Mouse (Mus musculus): ENCODE results near the gene Rlf. TPM values are rescaled to one million over a fixed set of nuclear protein-coding genes. Genes with fewer than 3 reads are reported as not detected.
A peak's percentile ranks its signal among the peaks of the same experiment; 100 is the strongest.

Rlf gene
- polyA plus RNA-seq (2014; fragmentation: Nextera tagmentation; extraction: Ambion mirVana): 27.1 and 31.5 TPM in 2 replicates

DNA sequence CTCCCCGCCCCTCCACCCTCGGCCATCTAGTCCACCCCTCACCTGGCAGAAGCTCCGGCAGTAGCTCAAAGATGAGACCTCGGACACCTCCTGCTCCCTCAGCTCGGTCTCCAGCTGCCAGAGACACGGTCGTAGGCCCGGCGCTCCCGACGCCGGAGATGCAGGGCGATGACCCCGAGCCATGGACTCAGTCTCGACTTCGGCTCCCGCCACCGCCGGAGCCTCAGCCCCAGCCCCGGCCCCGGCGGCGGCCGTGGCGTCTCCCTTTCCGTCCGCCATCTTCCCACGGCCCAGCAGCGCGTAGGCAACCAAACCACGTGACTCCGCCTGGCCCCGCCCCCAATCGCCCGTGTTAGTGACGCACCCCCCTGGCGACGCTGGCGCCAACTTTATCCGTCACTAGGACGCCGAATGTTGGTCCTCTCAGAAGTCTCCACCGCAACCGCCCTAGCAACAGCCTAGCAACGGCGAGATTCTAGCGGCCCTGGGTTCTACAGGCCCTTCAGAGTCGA, at the start of gene Rlf:
Gene Rlf, minus strand, starts transcription at position 292 of the 512 bp plus-strand sequence.
- Histone ChIP-seq H3K4me3 (replicated peaks; ENCODE audit: low read depth, low read length) (peak within 1 kb of the TSS; percentile 89), H3K4me1 (ENCODE audit: control insufficient read depth, insufficient read depth, low read length) (peaks cover 20% of the 10 kb centered on the region), H3K9me3 (ENCODE audit: control insufficient read depth, low read length) (no peaks in the 10 kb centered on the region), H3K9ac (replicated peaks; ENCODE audit: low read length) (peak within 1 kb of the TSS; percentile 92), H3K4me2 (ENCODE audit: low read length) (peak within 1 kb of the TSS; percentile 86), H3K27me3 (ENCODE audit: control insufficient read depth, insufficient read depth, low read length) (no peaks in the 10 kb centered on the region), H3K36me3 (ENCODE audit: control insufficient read depth, insufficient read depth, low read length) (no peaks in the 10 kb centered on the region), H3K27ac (replicated peaks; ENCODE audit: low read depth, low read length) (peak within 1 kb of the TSS; percentile 95)
- DNase-seq (peak; percentile 100), ATAC-seq (ENCODE audit: low FRiP score, low TSS enrichment) (peak; percentile 98)
- WGBS: under 1% methylated on average over 48 of the region's 48 CpGs

DNA sequence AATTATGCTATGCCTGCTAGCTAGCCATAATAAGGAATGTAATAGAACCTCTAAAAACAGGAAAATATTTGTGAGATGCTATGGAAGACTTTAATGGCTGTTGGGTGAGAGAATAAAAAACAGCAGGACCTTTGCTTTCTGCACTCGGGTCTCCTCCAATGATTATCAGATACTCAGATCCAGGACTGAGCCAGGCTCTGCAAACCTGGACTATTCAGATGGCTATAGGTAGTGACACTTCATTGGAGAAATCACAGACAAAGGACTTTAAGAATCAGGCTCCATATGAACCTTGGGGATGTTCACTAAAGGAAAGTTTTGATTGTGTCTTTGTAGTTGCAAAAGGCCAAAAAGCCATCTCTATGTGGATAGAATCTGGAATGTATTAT, 26.7 kb upstream of the Rlf start:
- ATAC-seq (ENCODE audit: low FRiP score, low TSS enrichment): no peak

DNA sequence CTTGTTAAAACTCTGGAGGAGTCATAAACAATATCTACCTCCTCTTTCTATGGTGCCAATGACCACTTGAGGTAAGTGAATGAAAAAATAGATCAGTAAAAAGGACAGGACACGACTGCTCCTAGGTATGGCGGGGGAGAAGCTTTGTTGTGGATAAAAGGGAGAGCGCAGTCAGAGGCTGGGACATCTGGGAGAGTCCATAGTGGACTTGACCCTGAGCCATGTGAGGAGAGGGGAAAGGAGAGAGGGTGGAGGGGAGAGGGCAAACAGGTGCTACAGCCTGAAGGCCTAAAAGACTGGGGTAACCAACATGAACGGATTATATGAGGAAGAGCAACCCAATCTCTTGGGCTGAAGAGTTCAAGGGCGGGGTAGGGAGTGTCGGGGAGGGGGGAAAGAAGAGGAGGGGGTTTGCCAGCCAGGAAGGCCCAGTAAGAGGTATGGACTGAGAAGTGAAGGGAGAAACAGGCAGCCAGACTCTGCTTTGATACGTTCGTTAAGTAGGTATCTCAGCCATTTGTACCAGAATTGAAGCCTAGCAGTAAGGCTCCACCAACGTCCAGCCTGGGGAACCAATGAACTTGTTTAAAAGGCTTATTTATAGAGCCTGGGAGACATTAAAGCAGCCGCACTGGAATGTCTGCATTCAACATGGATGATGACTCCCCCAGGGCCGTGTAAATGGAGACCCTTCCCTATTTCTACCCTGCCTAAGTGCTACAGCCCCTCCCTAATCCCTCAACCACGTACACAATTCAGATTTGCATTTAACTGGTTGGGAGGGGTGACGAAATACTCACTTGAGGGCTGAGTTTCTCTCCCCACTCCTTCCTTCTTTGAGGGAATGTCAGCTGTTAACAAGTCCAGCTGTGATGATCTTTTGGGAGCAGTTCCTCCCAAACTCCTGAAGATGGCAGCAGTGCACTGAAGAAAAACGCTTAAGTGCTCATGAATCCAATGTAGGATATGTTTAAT, 26.0 kb upstream of the Rlf start:
- Histone ChIP-seq H3K9me3 (ENCODE audit: control insufficient read depth, low read length) (no peaks in the 10 kb centered on the region), H3K27ac (replicated peaks; ENCODE audit: low read depth, low read length) (no peak overlapping the region), H3K4me3 (replicated peaks; ENCODE audit: low read depth, low read length) (no peak overlapping the region), H3K27me3 (ENCODE audit: control insufficient read depth, insufficient read depth, low read length) (no peaks in the 10 kb centered on the region), H3K4me1 (ENCODE audit: control insufficient read depth, insufficient read depth, low read length) (no peaks in the 10 kb centered on the region), H3K9ac (replicated peaks; ENCODE audit: low read length) (no peak overlapping the region), H3K4me2 (ENCODE audit: low read length) (no peak overlapping the region), H3K36me3 (ENCODE audit: control insufficient read depth, insufficient read depth, low read length) (no peaks in the 10 kb centered on the region)
- 46% methylated on average over 14 of the region's 14 CpGs for whole genome bisulfite sequencing
- ATAC-seq (ENCODE audit: low FRiP score, low TSS enrichment) (0 out of 2 replicates have a peak, but pooled peaks have one; percentile 37), DNase-seq (peak; percentile 85)

More for the DNA sequence above, 26.7 kb upstream of the Rlf start:
- Histone ChIP-seq H3K4me3 (replicated peaks; ENCODE audit: low read depth, low read length) (no peak overlapping the region), H3K27ac (replicated peaks; ENCODE audit: low read depth, low read length) (no peak overlapping the region), H3K4me2 (ENCODE audit: low read length) (no peak overlapping the region), H3K27me3 (ENCODE audit: control insufficient read depth, insufficient read depth, low read length) (no peaks in the 10 kb centered on the region), H3K4me1 (ENCODE audit: control insufficient read depth, insufficient read depth, low read length) (no peaks in the 10 kb centered on the region), H3K36me3 (ENCODE audit: control insufficient read depth, insufficient read depth, low read length) (no peaks in the 10 kb centered on the region), H3K9me3 (ENCODE audit: control insufficient read depth, low read length) (no peaks in the 10 kb centered on the region), H3K9ac (replicated peaks; ENCODE audit: low read length) (no peak overlapping the region)
- DNase-seq: no peak
- 81% methylated on average over 1 of the region's 1 CpGs for WGBS

DNA sequence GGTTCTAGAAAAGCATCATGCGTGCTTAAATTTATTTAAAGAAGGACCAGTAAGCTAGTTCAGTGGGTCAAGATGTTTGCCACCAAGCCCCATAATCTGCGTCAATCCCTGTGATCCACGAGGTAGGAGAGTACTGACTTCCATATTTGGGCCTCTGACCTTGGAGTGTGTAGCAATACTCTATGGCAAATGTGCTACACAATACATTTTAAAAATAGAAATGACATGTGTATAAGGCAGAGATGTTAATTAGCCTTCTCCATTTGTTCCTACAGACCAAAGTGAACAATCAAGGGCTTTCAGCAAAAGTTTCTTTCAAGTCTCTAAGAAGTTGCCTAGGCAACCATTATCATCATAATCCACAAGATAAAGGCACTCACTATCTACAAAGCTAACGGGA, 25.0 kb upstream of the Rlf start:
- DNase-seq (no peak), ATAC-seq (ENCODE audit: low FRiP score, low TSS enrichment) (no peak)
- Histone ChIP-seq H3K4me2 (ENCODE audit: low read length) (no peak overlapping the region), H3K36me3 (ENCODE audit: control insufficient read depth, insufficient read depth, low read length) (no peaks in the 10 kb centered on the region), H3K9ac (replicated peaks; ENCODE audit: low read length) (no peak overlapping the region), H3K4me3 (replicated peaks; ENCODE audit: low read depth, low read length) (no peak overlapping the region), H3K27ac (replicated peaks; ENCODE audit: low read depth, low read length) (no peak overlapping the region), H3K4me1 (ENCODE audit: control insufficient read depth, insufficient read depth, low read length) (no peaks in the 10 kb centered on the region), H3K27me3 (ENCODE audit: control insufficient read depth, insufficient read depth, low read length) (no peaks in the 10 kb centered on the region), H3K9me3 (ENCODE audit: control insufficient read depth, low read length) (no peaks in the 10 kb centered on the region)
- WGBS: 19% methylated on average over 4 of the region's 4 CpGs

DNA sequence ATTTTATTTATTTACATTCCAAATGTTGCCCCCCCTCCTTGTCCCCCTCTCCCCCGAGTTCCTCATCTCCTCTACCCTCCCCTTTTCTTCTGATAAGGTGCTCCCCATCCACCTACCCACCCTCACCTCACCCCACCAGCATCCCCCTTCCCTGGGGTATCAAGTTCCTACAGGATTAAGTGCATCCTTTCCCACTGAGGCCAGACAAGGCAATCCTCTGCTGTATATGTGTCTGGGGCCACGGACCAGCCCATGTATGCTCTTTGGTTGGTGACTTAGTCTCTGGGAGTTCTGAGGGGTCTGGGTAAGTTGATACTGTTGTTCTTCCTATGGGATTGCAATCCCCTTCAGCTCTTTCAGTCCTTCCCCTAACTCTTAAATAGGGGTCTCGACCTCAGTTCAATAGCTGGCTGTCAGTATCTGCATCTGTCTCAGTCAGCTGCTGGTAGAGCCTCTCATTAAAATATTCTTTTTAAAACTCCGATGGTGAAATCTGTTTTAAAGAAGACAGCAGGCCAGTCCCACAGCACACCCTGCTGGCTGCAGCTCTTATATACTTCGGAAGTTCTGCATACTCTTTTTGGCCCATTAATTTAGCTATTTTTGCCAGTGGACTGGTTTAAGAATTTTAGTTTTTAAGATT, 17.0 kb upstream of the Rlf start:
- H3K36me3 ChIP-seq (ENCODE audit: control insufficient read depth, insufficient read depth, low read length): no peaks in the 10 kb centered on the region
- no peak overlapping the region for H3K9ac ChIP-seq (replicated peaks; ENCODE audit: low read length)
- WGBS: 5% methylated on average over 5 of the region's 5 CpGs
- ATAC-seq (ENCODE audit: low FRiP score, low TSS enrichment): peak; percentile 52
- peak; percentile 86 for DNase-seq
- H3K9me3 ChIP-seq (ENCODE audit: control insufficient read depth, low read length): no peaks in the 10 kb centered on the region
- H3K4me3 ChIP-seq (replicated peaks; ENCODE audit: low read depth, low read length): 0 out of 2 replicates have a peak overlapping the region, but pooled peaks have one; percentile 30
- H3K27me3 ChIP-seq (ENCODE audit: control insufficient read depth, insufficient read depth, low read length): no peaks in the 10 kb centered on the region
- 0 out of 2 replicates have a peak overlapping the region, but pooled peaks have one; percentile 5 for H3K27ac ChIP-seq (replicated peaks; ENCODE audit: low read depth, low read length)
- H3K4me1 ChIP-seq (ENCODE audit: control insufficient read depth, insufficient read depth, low read length): peaks cover 12% of the 10 kb centered on the region; the same call in 1 of the 2 replicates
- peak overlapping the region; percentile 58 for H3K4me2 ChIP-seq (ENCODE audit: low read length)

DNA sequence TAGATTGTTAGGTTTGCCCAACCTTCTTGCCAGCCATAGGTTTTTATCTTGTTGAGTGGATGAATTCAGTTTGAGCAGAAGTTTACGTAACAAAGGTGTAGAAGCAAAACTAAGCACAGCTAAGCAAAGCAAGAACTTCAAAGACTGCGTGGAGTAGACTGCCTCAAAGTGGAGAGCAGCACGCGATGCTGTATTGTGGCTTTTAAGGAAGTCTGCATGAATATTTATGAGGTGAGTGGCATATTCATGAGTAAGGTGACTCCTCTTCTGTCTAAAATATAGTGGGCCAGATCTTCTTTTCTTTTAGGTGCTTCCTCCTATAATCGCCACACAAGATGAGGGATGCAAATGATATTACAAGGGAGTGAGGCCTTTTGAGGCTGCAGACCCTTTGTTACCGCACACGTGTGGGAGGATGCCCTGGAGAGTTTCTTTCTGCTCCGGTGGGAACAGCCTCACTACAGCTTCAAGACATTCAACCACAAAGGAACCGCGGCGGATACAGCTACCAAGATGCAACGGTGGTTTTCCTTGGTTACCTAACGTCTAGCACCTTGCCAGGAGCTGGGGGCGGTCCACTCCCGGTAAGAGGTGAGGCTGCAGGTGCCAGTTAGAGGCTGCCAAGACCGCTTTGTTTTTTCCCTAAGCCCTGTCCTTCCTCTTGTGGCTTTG, 16.2 kb upstream of the Rlf start:
- Histone ChIP-seq H3K4me3 (replicated peaks; ENCODE audit: low read depth, low read length) (peak overlapping the region; percentile 30), H3K9ac (replicated peaks; ENCODE audit: low read length) (peak overlapping the region; percentile 20; the same call in 1 of the 2 replicates), H3K36me3 (ENCODE audit: control insufficient read depth, insufficient read depth, low read length) (no peaks in the 10 kb centered on the region), H3K4me1 (ENCODE audit: control insufficient read depth, insufficient read depth, low read length) (peaks cover 12% of the 10 kb centered on the region; the same call in 1 of the 2 replicates), H3K9me3 (ENCODE audit: control insufficient read depth, low read length) (no peaks in the 10 kb centered on the region), H3K4me2 (ENCODE audit: low read length) (peak overlapping the region; percentile 58), H3K27ac (replicated peaks; ENCODE audit: low read depth, low read length) (peak overlapping the region; percentile 65), H3K27me3 (ENCODE audit: control insufficient read depth, insufficient read depth, low read length) (no peaks in the 10 kb centered on the region)
- peak; percentile 68 for DNase-seq
- under 1% methylated on average over 16 of the region's 16 CpGs for WGBS
- ATAC-seq (ENCODE audit: low FRiP score, low TSS enrichment): peak; percentile 76; the same call in 1 of the 2 replicates

DNA sequence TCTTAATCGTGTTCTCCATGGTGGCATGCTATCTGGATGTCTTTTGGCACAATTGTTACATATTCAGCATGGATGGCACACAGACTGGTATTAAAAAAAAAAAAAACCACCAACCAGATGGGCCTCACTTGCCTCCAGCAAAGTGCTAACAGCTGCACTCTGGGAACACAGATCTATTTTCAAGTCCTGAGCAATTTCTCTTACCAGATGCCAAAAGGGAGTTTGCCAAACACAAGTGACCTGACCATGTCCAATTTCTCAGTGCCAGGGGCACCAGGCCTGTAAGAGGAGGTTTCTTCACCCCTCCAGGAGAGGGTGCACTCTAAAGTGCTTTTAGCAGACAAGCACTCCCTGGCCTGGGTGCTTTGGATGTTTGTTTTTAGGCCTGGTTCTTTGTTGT, 12.2 kb upstream of the Rlf start:
- no peak for DNase-seq
- H3K9ac ChIP-seq (replicated peaks; ENCODE audit: low read length): no peak overlapping the region

DNA sequence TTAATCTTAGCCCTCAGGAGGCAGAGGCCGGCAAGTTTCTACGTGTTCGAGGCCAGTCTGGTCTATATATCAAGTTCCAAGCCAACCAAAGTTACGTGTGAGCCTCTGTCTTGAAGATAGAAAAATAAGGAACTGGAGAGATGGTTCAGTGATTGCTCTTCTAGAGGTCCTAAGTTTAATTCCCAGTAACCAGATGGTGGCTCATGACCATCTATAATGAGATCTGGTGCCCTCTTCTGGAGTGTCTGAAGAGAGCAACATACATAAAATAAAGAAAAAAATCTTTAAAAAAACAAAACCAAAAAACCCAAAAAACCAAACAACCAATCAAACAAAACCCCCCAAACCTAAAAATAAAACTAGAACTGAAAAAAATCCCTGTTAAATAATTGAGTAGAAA, 10.3 kb upstream of the Rlf start:
- no peak for DNase-seq
- no peak for ATAC-seq (ENCODE audit: low FRiP score, low TSS enrichment)

More for the DNA sequence above, 12.2 kb upstream of the Rlf start:
- WGBS: 69% methylated on average over 1 of the region's 1 CpGs
- Histone ChIP-seq H3K4me3 (replicated peaks; ENCODE audit: low read depth, low read length) (no peak overlapping the region), H3K4me1 (ENCODE audit: control insufficient read depth, insufficient read depth, low read length) (peaks cover 12% of the 10 kb centered on the region; the same call in 1 of the 2 replicates), H3K27me3 (ENCODE audit: control insufficient read depth, insufficient read depth, low read length) (no peaks in the 10 kb centered on the region), H3K36me3 (ENCODE audit: control insufficient read depth, insufficient read depth, low read length) (no peaks in the 10 kb centered on the region), H3K27ac (replicated peaks; ENCODE audit: low read depth, low read length) (no peak overlapping the region), H3K9me3 (ENCODE audit: control insufficient read depth, low read length) (no peaks in the 10 kb centered on the region), H3K4me2 (ENCODE audit: low read length) (no peak overlapping the region)
- ATAC-seq (ENCODE audit: low FRiP score, low TSS enrichment): no peak

More for the DNA sequence above, 10.3 kb upstream of the Rlf start:
- no peak overlapping the region for H3K27ac ChIP-seq (replicated peaks; ENCODE audit: low read depth, low read length)
- no peaks in the 10 kb centered on the region for H3K27me3 ChIP-seq (ENCODE audit: control insufficient read depth, insufficient read depth, low read length)
- H3K9me3 ChIP-seq (ENCODE audit: control insufficient read depth, low read length): no peaks in the 10 kb centered on the region
- no peak overlapping the region for H3K4me2 ChIP-seq (ENCODE audit: low read length)
- no peak overlapping the region for H3K9ac ChIP-seq (replicated peaks; ENCODE audit: low read length)
- H3K4me3 ChIP-seq (replicated peaks; ENCODE audit: low read depth, low read length): no peak overlapping the region
- no peaks in the 10 kb centered on the region for H3K4me1 ChIP-seq (ENCODE audit: control insufficient read depth, insufficient read depth, low read length)
- no peaks in the 10 kb centered on the region for H3K36me3 ChIP-seq (ENCODE audit: control insufficient read depth, insufficient read depth, low read length)
- WGBS: 91% methylated on average over 4 of the region's 4 CpGs
